Comparison of ENCODE assay signal across 19 mouse cellular contexts in genomic region chr13:48982482-48983098, GRCm38 (mm10). TPM values are rescaled to one million over a fixed set of nuclear protein-coding genes. Genes with fewer than 3 reads are reported as not detected.
DNase-seq lines count a peak whose midpoint lies in the region; ATAC-seq and TF ChIP-seq lines count a peak whose summit lies in the region.
"Had no signal": no experiment of that assay in that cellular context is flagged by ENCODE, and none has a peak within 500 bp of the region (broad histone marks: within the 10 kb centered on the region; RNA-seq: fewer than 3 reads in every experiment).

No protein-coding gene starts in this region.

- TF ChIP-seq CTCF in lung, postnatal 0 days (IDR thresholded peaks at IDR 0.05): no peak
- TF ChIP-seq CTCF in lung, adult 2 months (IDR thresholded peaks at IDR 0.05; ENCODE audit: insufficient read depth, low read length): no peak

- no peak overlapping the region for H3K4me2 ChIP-seq in embryonic facial prominence, embryonic 14.5 days (ENCODE audit: low read depth, low read length)
- no peak overlapping the region for H3K4me2 ChIP-seq in lung, postnatal 0 days (replicated peaks; ENCODE audit: low read depth, low read length)
- H3K4me2 ChIP-seq: embryonic facial prominence, embryonic 12.5 days; neural tube, embryonic 12.5 days had no signal

- no peaks in the 10 kb centered on the region for H3K36me3 ChIP-seq in embryonic facial prominence, embryonic 14.5 days (ENCODE audit: control insufficient read depth, insufficient read depth, low read length)
- no peaks in the 10 kb centered on the region for H3K36me3 ChIP-seq in embryonic facial prominence, embryonic 10.5 days (replicated peaks)
- H3K36me3 ChIP-seq in lung, postnatal 0 days (ENCODE audit: insufficient read depth, low read length): no peaks in the 10 kb centered on the region
- H3K36me3 ChIP-seq: embryonic facial prominence, embryonic 12.5 days; neural tube, embryonic 12.5 days had no signal

- no peaks in the 10 kb centered on the region for H3K27me3 ChIP-seq in embryonic facial prominence, embryonic 14.5 days (replicated peaks; ENCODE audit: control insufficient read depth, insufficient read depth, low read length)
- H3K27me3 ChIP-seq in embryonic facial prominence, embryonic 10.5 days (replicated peaks; ENCODE audit: low read depth, poor library complexity, severe bottlenecking): no peaks in the 10 kb centered on the region
- no peaks in the 10 kb centered on the region for H3K27me3 ChIP-seq in lung, postnatal 0 days (replicated peaks; ENCODE audit: insufficient read depth, low read length)
- H3K27me3 ChIP-seq: embryonic facial prominence, embryonic 12.5 days; neural tube, embryonic 12.5 days had no signal

- TF ChIP-seq POLR2A in lung, adult 2 months (IDR thresholded peaks at IDR 0.05; ENCODE audit: borderline replicate concordance, extremely low read depth, low read depth, low read length): no peak

- H3K9me3 ChIP-seq in embryonic facial prominence, embryonic 14.5 days (ENCODE audit: control insufficient read depth, low read length): no peaks in the 10 kb centered on the region
- H3K9me3 ChIP-seq in embryonic facial prominence, embryonic 10.5 days: no peaks in the 10 kb centered on the region
- H3K9me3 ChIP-seq in lung, postnatal 0 days (ENCODE audit: low read length): no peaks in the 10 kb centered on the region
- H3K9me3 ChIP-seq: embryonic facial prominence, embryonic 12.5 days; neural tube, embryonic 12.5 days had no signal

- peak; percentile 63 for TF ChIP-seq EP300 in lung, postnatal 0 days (IDR thresholded peaks at IDR 0.05)

- H3K4me1 ChIP-seq in embryonic facial prominence, embryonic 14.5 days (ENCODE audit: control insufficient read depth, insufficient read depth, low read length): peaks cover 5% of the 10 kb centered on the region
- H3K4me1 ChIP-seq in embryonic facial prominence, embryonic 10.5 days: peaks cover 7% of the 10 kb centered on the region
- no peaks in the 10 kb centered on the region for H3K4me1 ChIP-seq in lung, postnatal 0 days (ENCODE audit: insufficient read depth, low read depth, low read length)
- peaks cover 2% of the 10 kb centered on the region; the same call in 1 of the 2 replicates for H3K4me1 ChIP-seq in lung, adult 2 months (ENCODE audit: control insufficient read depth, insufficient read depth, low read length)
- H3K4me1 ChIP-seq: neural tube, embryonic 12.5 days had no signal

- no peak overlapping the region for H3K9ac ChIP-seq in embryonic facial prominence, embryonic 14.5 days (ENCODE audit: low read depth, low read length)
- no peak overlapping the region for H3K9ac ChIP-seq in lung, postnatal 0 days (replicated peaks; ENCODE audit: low read depth)
- H3K9ac ChIP-seq: embryonic facial prominence, embryonic 12.5 days; neural tube, embryonic 12.5 days had no signal

- H3K27ac ChIP-seq in embryonic facial prominence, embryonic 14.5 days (replicated peaks; ENCODE audit: low read depth, low read length): 0 out of 2 replicates have a peak overlapping the region, but pooled peaks have one; percentile 21
- H3K27ac ChIP-seq in embryonic facial prominence, embryonic 10.5 days (replicated peaks): no peak overlapping the region
- H3K27ac ChIP-seq in lung, postnatal 0 days (ENCODE audit: low read length): peak overlapping the region; percentile 57; the same call in 1 of the 2 replicates
- H3K27ac ChIP-seq: embryonic facial prominence, embryonic 12.5 days; macrophage; neural tube, embryonic 12.5 days had no signal

- ATAC-seq in embryonic facial prominence, embryonic 14.5 days (ENCODE audit: low read depth): no peak
- ATAC-seq in lung, postnatal 0 days: peak; percentile 80
- ATAC-seq: activated CD4-positive, CD25-positive, alpha-beta regulatory T cell, adult 4 months; forebrain, embryonic 14.5 days; inflammation-experienced regulatory T-cells, adult 6 months; midbrain, embryonic 16.5 days had no signal

- DNase-seq in embryonic facial prominence, embryonic 14.5 days (ENCODE audit: low spot score): peak; percentile 10
- DNase-seq in embryonic facial prominence, embryonic 10.5 days (ENCODE audit: low spot score): no peak
- DNase-seq in lung, postnatal 0 days (ENCODE audit: low spot score): peak; percentile 77
- DNase-seq in lung, adult 2 months: no peak
- DNase-seq in kidney, adult 9 months: peak; percentile 79
- DNase-seq in lung, postnatal 36 days: peak; percentile 72
- DNase-seq in right cerebral cortex, postnatal 36 days (ENCODE audit: low spot score in 2 of 2): no peak
- no peak for DNase-seq in spleen, postnatal 4 days (ENCODE audit: low spot score in 2 of 2)
- DNase-seq: cerebellum, postnatal 14 days; gastrocnemius, postnatal 14 days; layer of hippocampus, postnatal 36 days; spleen, adult 18-20 months had no signal

- WGBS in embryonic facial prominence, embryonic 14.5 days: 76% methylated on average over 6 of the region's 6 CpGs
- WGBS in embryonic facial prominence, embryonic 10.5 days: 80% methylated on average over 6 of the region's 6 CpGs
- 58% methylated on average over 6 of the region's 6 CpGs for WGBS in lung, postnatal 0 days
- 65% methylated on average over 6 of the region's 6 CpGs for WGBS in lung, adult 2 months

- H3K4me3 ChIP-seq in embryonic facial prominence, embryonic 14.5 days (ENCODE audit: low read depth, low read length): no peak overlapping the region
- no peak overlapping the region for H3K4me3 ChIP-seq in embryonic facial prominence, embryonic 10.5 days
- H3K4me3 ChIP-seq in lung, postnatal 0 days (ENCODE audit: low read depth, low read length): no peak overlapping the region
- no peak overlapping the region for H3K4me3 ChIP-seq in lung, adult 2 months (replicated peaks; ENCODE audit: extremely low read depth, low read depth, low read length)
- H3K4me3 ChIP-seq: embryonic facial prominence, embryonic 12.5 days; neural tube, embryonic 12.5 days had no signal

RNA-seq across cellular contexts. Expression of gene Fam120a, which starts 14.8 kb away (rescaled TPM):
- 38.3 and 39.7 TPM in 2 replicates for polyA plus RNA-seq in embryonic facial prominence, embryonic 14.5 days (2014; fragmentation: Nextera tagmentation; extraction: Ambion mirVana)
- polyA plus RNA-seq in embryonic facial prominence, embryonic 10.5 days (2016; fragmentation: Nextera tagmentation; extraction: Ambion mirVana): 16.0 and 16.7 TPM in 2 replicates
- 19.4 and 19.5 TPM in 2 replicates for polyA plus RNA-seq in lung, postnatal 0 days (2015; fragmentation: Nextera tagmentation; extraction: Ambion mirVana)
- polyA plus RNA-seq in lung, adult 2 months (2012; rRNA removed): 58.5 and 64.0 TPM in 2 replicates

Comparison
In these comparisons a context has a peak if more than half of its experiments do, and no peak if none do; other contexts are left out.
1. DNase-seq: peak in embryonic facial prominence, embryonic 14.5 days (single experiment), lung, postnatal 0 days (single experiment), kidney, adult 9 months (single experiment) and lung, postnatal 36 days (single experiment); none in embryonic facial prominence, embryonic 10.5 days (single experiment), lung, adult 2 months (single experiment), right cerebral cortex, postnatal 36 days (0 of 2) and spleen, postnatal 4 days (0 of 2).